Mouse (Mus musculus) ovary, postnatal 14 days (tissue): ENCODE data around the gene Gm7954.
"Not testable (repeated sequence)": the region's sequence is repeated elsewhere in the genome, so short reads cannot be mapped to it uniquely, and the experiment has no call there.

ENCODE experiments used
- DNase-seq: peaks from one replicate; pipeline ENCODE4 v3.0.0; 2022; ENCODE audit warnings: low spot score

Gene Gm7954

DNA sequence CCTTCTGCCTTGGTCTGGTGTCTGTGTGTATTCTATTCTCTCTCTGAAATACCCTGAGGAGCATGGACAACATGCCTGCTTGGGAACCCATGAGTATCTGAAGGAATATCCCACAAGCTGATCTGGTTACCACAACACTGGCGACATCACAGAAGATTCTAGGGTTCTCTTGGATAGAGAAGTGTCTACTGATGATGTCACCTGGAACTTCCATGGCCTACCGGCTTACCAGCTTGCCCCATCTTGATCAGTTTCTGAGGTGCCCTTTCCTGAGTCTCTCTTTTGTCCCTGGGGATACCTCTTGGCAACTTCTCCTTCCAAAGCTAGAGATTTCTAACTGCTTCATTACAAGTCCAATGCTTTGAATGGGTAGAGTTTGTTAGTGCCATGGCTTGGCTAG is at the start of gene Gm7954:
Gm7954 (minus strand) TSS at position 101 of the 400 bp plus-strand sequence.
- not testable (repeated sequence) for DNase-seq

DNA sequence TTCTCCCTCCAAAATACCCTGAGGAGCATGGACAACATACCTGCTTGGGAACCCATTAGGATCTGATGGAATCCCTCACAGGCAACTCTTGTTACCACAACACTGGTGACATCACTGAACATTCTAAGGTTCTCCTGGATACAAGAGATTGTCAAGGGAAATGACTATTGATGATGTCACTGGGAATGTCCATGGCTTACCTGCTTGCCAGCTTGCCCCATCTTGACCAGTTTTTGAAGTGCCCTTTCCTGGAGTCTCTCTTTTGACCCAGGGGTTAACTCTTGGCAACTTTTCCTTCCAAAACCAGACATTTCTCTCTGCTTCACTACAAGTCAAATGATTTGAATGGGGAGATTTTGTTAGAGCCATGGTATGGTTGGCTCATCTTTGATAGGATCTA is 36.1 kb upstream of the Gm7954 start, which contains the start of gene Gm3486:
Gm3486 (minus strand) TSS at position 101 of the 400 bp plus-strand sequence.
- DNase-seq: not testable (repeated sequence)

DNA sequence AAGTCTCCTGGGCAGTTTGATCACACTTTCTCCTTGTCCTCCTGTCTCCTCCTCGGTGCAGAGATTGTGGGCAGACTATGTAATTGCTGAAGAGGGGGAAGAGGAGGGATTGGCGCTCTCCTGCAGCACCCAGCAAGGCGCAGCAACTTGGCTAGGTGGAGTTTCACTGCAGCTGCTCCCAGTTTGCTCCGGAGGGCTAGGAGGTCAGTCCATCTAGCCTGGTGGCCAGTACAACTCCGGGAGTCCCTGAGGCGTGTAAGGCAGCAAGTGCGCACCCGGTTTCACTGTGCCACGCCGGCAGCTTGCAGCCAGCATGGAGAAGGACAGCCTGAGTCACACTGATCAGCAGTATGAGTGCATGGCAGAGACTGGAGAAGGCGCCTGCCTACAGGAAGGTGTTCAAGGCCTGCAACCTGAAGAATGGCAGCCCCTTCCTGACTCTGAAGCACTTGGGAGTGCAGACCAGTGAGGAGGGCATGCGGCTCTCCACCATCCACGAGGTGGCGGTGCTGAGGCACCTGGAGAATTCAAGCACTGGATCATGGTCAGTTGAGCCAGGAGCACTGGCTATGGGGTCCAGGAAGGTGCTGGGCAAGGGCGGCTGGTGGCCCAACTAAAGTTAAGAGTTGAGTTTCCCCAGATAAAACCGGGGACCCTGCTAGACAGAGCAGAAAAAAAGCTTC is 27.8 kb downstream of the Gm7954 start:
- DNase-seq: not testable (repeated sequence)

DNA sequence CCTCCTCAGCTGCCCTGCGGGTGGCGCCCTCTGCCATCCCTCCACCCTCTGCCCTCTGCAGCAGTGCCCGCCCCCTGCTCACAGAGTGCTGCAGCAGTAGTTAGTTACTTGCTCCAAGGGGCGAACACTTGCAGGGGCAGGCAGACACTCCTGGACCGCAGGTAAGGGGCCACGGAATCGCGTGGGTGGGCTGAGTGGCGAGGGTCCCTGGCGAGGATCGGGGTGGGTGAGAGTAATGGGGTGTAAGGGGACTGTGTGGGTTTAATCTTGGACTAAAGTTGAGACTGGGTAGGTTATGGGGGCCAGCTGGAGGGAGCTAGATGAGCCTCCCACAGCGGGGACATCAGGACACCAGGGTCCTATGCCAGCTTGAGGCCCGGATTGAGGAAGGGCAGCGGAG is 28.6 kb downstream of the Gm7954 start:
- not testable (repeated sequence) for DNase-seq

DNA sequence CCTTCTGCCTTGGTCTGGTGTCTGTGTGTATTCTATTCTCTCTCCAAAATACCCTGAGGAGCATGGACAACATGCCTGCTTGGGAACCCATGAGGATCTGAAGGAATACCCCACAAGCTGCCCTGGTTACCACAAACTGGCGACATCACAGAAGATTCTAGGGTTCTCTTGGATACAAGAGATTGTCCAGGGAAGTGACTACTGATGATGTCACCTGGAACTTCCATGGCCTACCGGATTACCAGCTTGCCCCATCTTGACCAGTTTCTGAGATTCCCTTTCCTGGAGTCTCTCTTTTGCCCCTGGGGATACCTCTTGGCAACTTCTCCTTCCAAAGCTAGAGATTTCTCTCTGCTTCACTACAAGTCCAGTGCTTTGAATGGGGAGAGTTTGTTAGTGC is 45.1 kb downstream of the Gm7954 start, which contains the start of gene Gm6482:
Gm6482 (minus strand) TSS at position 101 of the 400 bp plus-strand sequence.
- DNase-seq: not testable (repeated sequence)
